ENCODE assay signal across 23 mouse cellular contexts in genomic region chr2:168334241-168334588, GRCm38 (mm10). TPM values are rescaled to one million over a fixed set of nuclear protein-coding genes. Genes with fewer than 3 reads are reported as not detected.
DNase-seq lines count a peak whose midpoint lies in the region; ATAC-seq and TF ChIP-seq lines count a peak whose summit lies in the region.
"Had no signal": no experiment of that assay in that cellular context is flagged by ENCODE, and none has a peak within 500 bp of the region (broad histone marks: within the 10 kb centered on the region; RNA-seq: fewer than 3 reads in every experiment).

No protein-coding gene starts in this region.

- no peak overlapping the region for H3K4me3 ChIP-seq in heart, embryonic 10.5 days
- H3K4me3 ChIP-seq in lung, embryonic 15.5 days = no peak overlapping the region
- H3K4me3 ChIP-seq in lung, postnatal 0 days (ENCODE audit: low read depth, low read length) = no peak overlapping the region
- H3K4me3 ChIP-seq: forebrain, embryonic 12.5 days; heart, embryonic 13.5 days; hindbrain, embryonic 15.5 days had no signal

- TF ChIP-seq CTCF in lung, postnatal 0 days (IDR thresholded peaks at IDR 0.05) = no peak

- H3K27me3 ChIP-seq in heart, embryonic 10.5 days (ENCODE audit: insufficient read depth, poor library complexity, severe bottlenecking) = peaks cover 17% of the 10 kb centered on the region
- no peaks in the 10 kb centered on the region for H3K27me3 ChIP-seq in lung, embryonic 15.5 days
- H3K27me3 ChIP-seq in lung, postnatal 0 days (replicated peaks; ENCODE audit: insufficient read depth, low read length) = no peaks in the 10 kb centered on the region
- H3K27me3 ChIP-seq: hindbrain, embryonic 15.5 days had no signal

- H3K9ac ChIP-seq in lung, embryonic 15.5 days = no peak overlapping the region
- no peak overlapping the region for H3K9ac ChIP-seq in lung, postnatal 0 days (replicated peaks; ENCODE audit: low read depth)
- H3K9ac ChIP-seq: forebrain, embryonic 12.5 days; forebrain, postnatal 0 days; heart, embryonic 13.5 days; hindbrain, embryonic 15.5 days had no signal

- WGBS in heart, embryonic 10.5 days = 31% methylated on average over 9 of the region's 9 CpGs
- WGBS in lung, embryonic 15.5 days = 16% methylated on average over 9 of the region's 9 CpGs
- 22% methylated on average over 9 of the region's 9 CpGs for WGBS in lung, postnatal 0 days

- intact Hi-C loops in heart, postnatal 25 days (cut with DNase I) = no loop called here

- DNase-seq in heart, embryonic 10.5 days (ENCODE audit: low spot score) = no peak
- DNase-seq in heart, postnatal 25 days (ENCODE audit: low spot score) = no peak
- DNase-seq in lung, postnatal 0 days (ENCODE audit: low spot score) = no peak
- DNase-seq in ES-CJ7 (ENCODE audit: low read depth, low spot score) (peak; percentile 32), R1 (ENCODE audit: low read depth, low spot score) (peak; percentile 31)
- no peak for DNase-seq in urinary bladder, adult 2 months (ENCODE audit: low spot score)
- DNase-seq: adrenal gland, postnatal 14 days; cerebellum, adult 11-12 months; cerebellum, adult 9-10 months; cerebellum, postnatal 25 days; forebrain, postnatal 0 days; gastrocnemius, postnatal 14 days; heart, postnatal 4 days had no signal

- no peaks in the 10 kb centered on the region for H3K36me3 ChIP-seq in heart, embryonic 10.5 days
- H3K36me3 ChIP-seq in lung, embryonic 15.5 days = no peaks in the 10 kb centered on the region
- H3K36me3 ChIP-seq in lung, postnatal 0 days (ENCODE audit: insufficient read depth, low read length) = no peaks in the 10 kb centered on the region
- H3K36me3 ChIP-seq: forebrain, embryonic 12.5 days; G1E; heart, embryonic 13.5 days; hindbrain, embryonic 15.5 days had no signal

- no peaks in the 10 kb centered on the region for H3K9me3 ChIP-seq in heart, embryonic 10.5 days
- no peaks in the 10 kb centered on the region for H3K9me3 ChIP-seq in lung, embryonic 15.5 days
- H3K9me3 ChIP-seq in lung, postnatal 0 days (ENCODE audit: low read length) = no peaks in the 10 kb centered on the region
- H3K9me3 ChIP-seq: forebrain, embryonic 12.5 days; heart, embryonic 13.5 days; hindbrain, embryonic 15.5 days had no signal

- ATAC-seq in lung, embryonic 15.5 days (ENCODE audit: borderline replicate concordance, extremely low read depth, low FRiP score, low TSS enrichment) = no peak
- ATAC-seq in lung, postnatal 0 days = no peak
- ATAC-seq: activated CD4-positive, CD25-positive, alpha-beta regulatory T cell, adult 4 months; forebrain, postnatal 0 days; inflammation-experienced regulatory T-cells, adult 6 months; intestine, postnatal 0 days had no signal

- H3K27ac ChIP-seq in heart, embryonic 10.5 days = peak overlapping the region; percentile 70
- H3K27ac ChIP-seq in lung, embryonic 15.5 days = 0 out of 2 replicates have a peak overlapping the region, but pooled peaks have one; percentile 24
- H3K27ac ChIP-seq in lung, postnatal 0 days (ENCODE audit: low read length) = no peak overlapping the region
- H3K27ac ChIP-seq: heart, embryonic 13.5 days; hindbrain, embryonic 15.5 days had no signal

- no peak overlapping the region for H3K4me2 ChIP-seq in lung, embryonic 15.5 days
- no peak overlapping the region for H3K4me2 ChIP-seq in lung, postnatal 0 days (replicated peaks; ENCODE audit: low read depth, low read length)
- H3K4me2 ChIP-seq: forebrain, embryonic 12.5 days; heart, embryonic 13.5 days; hindbrain, embryonic 15.5 days had no signal

- no peak for TF ChIP-seq EP300 in lung, postnatal 0 days (IDR thresholded peaks at IDR 0.05)

- peaks cover 17% of the 10 kb centered on the region for H3K4me1 ChIP-seq in heart, embryonic 10.5 days
- H3K4me1 ChIP-seq in lung, embryonic 15.5 days = peaks cover 24% of the 10 kb centered on the region
- H3K4me1 ChIP-seq in lung, postnatal 0 days (ENCODE audit: insufficient read depth, low read depth, low read length) = no peaks in the 10 kb centered on the region; the same call in none of the 2 replicates

RNA-seq across cellular contexts. Expression of gene Kcng1, which starts 52.7 kb away (rescaled TPM):
- 2.6 and 4.2 TPM in 2 replicates for polyA plus RNA-seq in heart, embryonic 10.5 days (2016; fragmentation: Nextera tagmentation; extraction: Ambion mirVana)
- not detected for total RNA-seq in heart, postnatal 25 days (2021)
- polyA plus RNA-seq in lung, embryonic 15.5 days (2015; fragmentation: Nextera tagmentation; extraction: Ambion mirVana) = 0.26 and 0.35 TPM in 2 replicates
- polyA plus RNA-seq in lung, postnatal 0 days (2015; fragmentation: Nextera tagmentation; extraction: Ambion mirVana) = 0.08 and 0.26 TPM in 2 replicates
- polyA plus RNA-seq in urinary bladder, adult 2 months (2012; rRNA removed) = 3.4 and 16.5 TPM in 2 replicates
- total RNA-seq: adrenal gland, adult 18-20 months; adrenal gland, postnatal 14 days; heart, adult 8-10 months had no signal
- polyA plus RNA-seq: activated CD4-positive, CD25-positive, alpha-beta regulatory T cell, adult 4 months; G1E; inflammation-experienced regulatory T-cells, adult 6 months had no signal

Comparison
In these comparisons a context has a peak if more than half of its experiments do, and no peak if none do; other contexts are left out.
1. DNase-seq: peak in ES-CJ7 (single experiment) and R1 (single experiment); none in heart, embryonic 10.5 days (single experiment), heart, postnatal 25 days (single experiment), lung, postnatal 0 days (single experiment) and urinary bladder, adult 2 months (single experiment).